Mouse (Mus musculus): ENCODE measurements around the gene Mxi1.

DNA sequence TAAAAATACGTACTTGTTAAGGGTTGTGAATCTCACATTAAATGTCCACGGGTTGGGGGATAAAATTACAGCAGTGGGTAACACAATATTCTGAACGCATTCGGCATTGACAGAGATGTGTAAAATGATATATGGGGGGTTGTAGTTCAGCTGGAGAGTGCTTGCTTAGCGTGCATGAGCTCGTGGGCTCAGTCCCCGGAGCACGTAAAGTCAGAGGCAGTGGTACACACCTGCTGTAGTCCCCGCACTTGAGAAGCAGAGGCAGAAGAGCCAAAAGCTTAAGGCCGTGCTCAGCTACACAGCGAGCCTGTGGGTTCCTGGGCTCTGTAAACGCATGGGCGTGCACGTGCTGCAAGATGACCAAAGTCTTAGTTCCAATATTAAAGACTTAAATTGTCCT is 35.4 kb downstream of the Mxi1 start:
- no peak for TF ChIP-seq CHD2 (IDR thresholded peaks at IDR 0.05; ENCODE audit: low read depth, low read length)
- TF ChIP-seq HCFC1 (IDR thresholded peaks at IDR 0.05; ENCODE audit: borderline replicate concordance, insufficient read depth, low read length), result no peak
- no peak for TF ChIP-seq ZC3H11A (IDR thresholded peaks at IDR 0.05; ENCODE audit: borderline replicate concordance, low read depth, low read length)
- TF ChIP-seq ZNF384 (IDR thresholded peaks at IDR 0.05; ENCODE audit: low read depth, low read length), result no peak

All from ES-E14 (cell line).